Comparison of ENCODE assay signal across 10 mouse cellular contexts in genomic region chr11:69087082-69087481, GRCm38 (mm10). TPM values are rescaled to one million over a fixed set of nuclear protein-coding genes. Genes with fewer than 3 reads are reported as not detected.
DNase-seq lines count a peak whose midpoint lies in the region; ATAC-seq and TF ChIP-seq lines count a peak whose summit lies in the region.
"Had no signal": no experiment of that assay in that cellular context is flagged by ENCODE, and none has a peak within 500 bp of the region (broad histone marks: within the 10 kb centered on the region; RNA-seq: fewer than 3 reads in every experiment).

No protein-coding gene starts in this region.

- H3K4me1 ChIP-seq in midbrain, embryonic 10.5 days = peaks cover 49% of the 10 kb centered on the region
- peaks cover 16% of the 10 kb centered on the region; the same call in 1 of the 2 replicates for H3K4me1 ChIP-seq in midbrain, postnatal 0 days (ENCODE audit: insufficient read depth, low read length)
- H3K4me1 ChIP-seq in forebrain, embryonic 14.5 days (ENCODE audit: control insufficient read depth, insufficient read depth, low read length) = peaks cover 17% of the 10 kb centered on the region

- H3K4me2 ChIP-seq in midbrain, postnatal 0 days (ENCODE audit: low read depth, low read length, poor library complexity, severe bottlenecking) = no peak overlapping the region
- no peak overlapping the region for H3K4me2 ChIP-seq in forebrain, embryonic 14.5 days (ENCODE audit: low read length)

- TF ChIP-seq CTCF in midbrain, postnatal 0 days (IDR thresholded peaks at IDR 0.05) = no peak

- peak; percentile 96 for DNase-seq in heart, adult 11 months
- no peak for DNase-seq in heart, postnatal 14 days
- DNase-seq in midbrain, embryonic 10.5 days (ENCODE audit: low spot score) = no peak
- no peak for DNase-seq in midbrain, postnatal 0 days (ENCODE audit: low spot score)
- no peak for DNase-seq in forebrain, embryonic 14.5 days (ENCODE audit: low spot score)
- DNase-seq in right cerebral cortex, postnatal 10 days (ENCODE audit: low spot score in 2 of 2) = peak; percentile 35 to 47
- no peak for DNase-seq in thymus, postnatal 10 days (ENCODE audit: low spot score in 2 of 2)
- DNase-seq in embryo, embryonic 10 days (ENCODE audit: low spot score) = no peak

- H3K27ac ChIP-seq in midbrain, embryonic 10.5 days (replicated peaks) = peak overlapping the region; percentile 57; the same call in 1 of the 2 replicates
- no peak overlapping the region for H3K27ac ChIP-seq in midbrain, postnatal 0 days (ENCODE audit: low read depth, low read length)
- no peak overlapping the region for H3K27ac ChIP-seq in forebrain, embryonic 14.5 days (ENCODE audit: low read depth, low read length)
- H3K27ac ChIP-seq: heart, adult 2 months; lung, embryonic 15.5 days had no signal

- H3K36me3 ChIP-seq in midbrain, embryonic 10.5 days = peaks cover 27% of the 10 kb centered on the region
- peaks cover 13% of the 10 kb centered on the region; the same call in 1 of the 2 replicates for H3K36me3 ChIP-seq in midbrain, postnatal 0 days (ENCODE audit: insufficient read depth, low read length)
- peaks cover 25% of the 10 kb centered on the region for H3K36me3 ChIP-seq in forebrain, embryonic 14.5 days (ENCODE audit: control insufficient read depth, insufficient read depth, low read length)

- intact Hi-C loops in heart, postnatal 14 days (cut with DNase I) = no loop called here

- H3K9me3 ChIP-seq in midbrain, embryonic 10.5 days (replicated peaks) = no peaks in the 10 kb centered on the region
- H3K9me3 ChIP-seq in midbrain, postnatal 0 days (ENCODE audit: low read length) = no peaks in the 10 kb centered on the region
- no peaks in the 10 kb centered on the region for H3K9me3 ChIP-seq in forebrain, embryonic 14.5 days (replicated peaks; ENCODE audit: control insufficient read depth, low read length)
- H3K9me3 ChIP-seq: lung, embryonic 15.5 days had no signal

- WGBS in midbrain, embryonic 10.5 days = 48% methylated on average over 4 of the region's 4 CpGs
- WGBS in midbrain, postnatal 0 days = 42% methylated on average over 4 of the region's 4 CpGs
- 46% methylated on average over 4 of the region's 4 CpGs for WGBS in forebrain, embryonic 14.5 days

- no peak overlapping the region for H3K9ac ChIP-seq in midbrain, postnatal 0 days (replicated peaks; ENCODE audit: low read length, poor library complexity, severe bottlenecking)
- H3K9ac ChIP-seq in forebrain, embryonic 14.5 days (ENCODE audit: low read length) = 0 out of 2 replicates have a peak overlapping the region, but pooled peaks have one; percentile 13
- H3K9ac ChIP-seq: lung, embryonic 15.5 days had no signal

- no peak for ATAC-seq in midbrain, postnatal 0 days (ENCODE audit: low FRiP score)
- ATAC-seq in forebrain, embryonic 14.5 days = no peak

- H3K27me3 ChIP-seq in midbrain, embryonic 10.5 days (ENCODE audit: low read depth, poor library complexity, severe bottlenecking) = no peaks in the 10 kb centered on the region
- H3K27me3 ChIP-seq in midbrain, postnatal 0 days (ENCODE audit: insufficient read depth, low read length) = no peaks in the 10 kb centered on the region
- no peaks in the 10 kb centered on the region for H3K27me3 ChIP-seq in forebrain, embryonic 14.5 days (replicated peaks; ENCODE audit: control insufficient read depth, insufficient read depth, low read length)
- H3K27me3 ChIP-seq: lung, embryonic 15.5 days had no signal

- H3K4me3 ChIP-seq in midbrain, embryonic 10.5 days = 0 out of 2 replicates have a peak overlapping the region, but pooled peaks have one; percentile 16
- H3K4me3 ChIP-seq in midbrain, postnatal 0 days (ENCODE audit: low read depth, low read length) = no peak overlapping the region
- H3K4me3 ChIP-seq in forebrain, embryonic 14.5 days (ENCODE audit: low read depth, low read length) = no peak overlapping the region
- H3K4me3 ChIP-seq: heart, adult 2 months had no signal

RNA-seq across cellular contexts. Expression of gene Vamp2, which starts 1.2 kb away (rescaled TPM):
- 10 to 100 TPM; 68.8 to 72.6 TPM for total RNA-seq in heart, postnatal 14 days (2021)
- 63.1 and 90.1 TPM in 2 replicates for polyA plus RNA-seq in midbrain, embryonic 10.5 days (2016; fragmentation: Nextera tagmentation; extraction: Ambion mirVana)
- 144 and 157 TPM in 2 replicates for total RNA-seq in midbrain, postnatal 0 days (2014; rRNA removed)
- polyA plus RNA-seq in midbrain, postnatal 0 days (2015; fragmentation: Nextera tagmentation; extraction: Ambion mirVana) = 591 and 600 TPM in 2 replicates
- polyA plus RNA-seq in forebrain, embryonic 14.5 days (2014; fragmentation: Nextera tagmentation; extraction: Ambion mirVana) = 124 and 188 TPM in 2 replicates

RNA-seq across cellular contexts. Expression of gene Per1, which starts 7.9 kb away (rescaled TPM):
- 100 to 1,000 TPM; 100 to 103 TPM for total RNA-seq in heart, postnatal 14 days (2021)
- 6.8 and 7.6 TPM in 2 replicates for polyA plus RNA-seq in midbrain, embryonic 10.5 days (2016; fragmentation: Nextera tagmentation; extraction: Ambion mirVana)
- 28.5 and 47.1 TPM in 2 replicates for total RNA-seq in midbrain, postnatal 0 days (2014; rRNA removed)
- polyA plus RNA-seq in midbrain, postnatal 0 days (2015; fragmentation: Nextera tagmentation; extraction: Ambion mirVana) = 11.8 and 15.4 TPM in 2 replicates
- polyA plus RNA-seq in forebrain, embryonic 14.5 days (2014; fragmentation: Nextera tagmentation; extraction: Ambion mirVana) = 6.8 and 11.6 TPM in 2 replicates

RNA-seq across cellular contexts. Expression of gene Tmem107, which starts 16.5 kb away (rescaled TPM):
- total RNA-seq in heart, postnatal 14 days (2021) = 1 to 10 TPM; 5.2 to 5.4 TPM
- polyA plus RNA-seq in midbrain, embryonic 10.5 days (2016; fragmentation: Nextera tagmentation; extraction: Ambion mirVana) = 63.4 and 64.8 TPM in 2 replicates
- 42.4 and 61.8 TPM in 2 replicates for total RNA-seq in midbrain, postnatal 0 days (2014; rRNA removed)
- 23.8 and 27.8 TPM in 2 replicates for polyA plus RNA-seq in midbrain, postnatal 0 days (2015; fragmentation: Nextera tagmentation; extraction: Ambion mirVana)
- polyA plus RNA-seq in forebrain, embryonic 14.5 days (2014; fragmentation: Nextera tagmentation; extraction: Ambion mirVana) = 45.2 and 49.6 TPM in 2 replicates

RNA-seq across cellular contexts. Expression of gene Borcs6, which starts 27.6 kb away (rescaled TPM):
- 10 to 100 TPM; 15.9 to 16.2 TPM for total RNA-seq in heart, postnatal 14 days (2021)
- 6.9 and 8.7 TPM in 2 replicates for polyA plus RNA-seq in midbrain, embryonic 10.5 days (2016; fragmentation: Nextera tagmentation; extraction: Ambion mirVana)
- 33.3 and 39.0 TPM in 2 replicates for total RNA-seq in midbrain, postnatal 0 days (2014; rRNA removed)
- polyA plus RNA-seq in midbrain, postnatal 0 days (2015; fragmentation: Nextera tagmentation; extraction: Ambion mirVana) = 21.1 and 21.3 TPM in 2 replicates
- polyA plus RNA-seq in forebrain, embryonic 14.5 days (2014; fragmentation: Nextera tagmentation; extraction: Ambion mirVana) = 10.7 and 13.9 TPM in 2 replicates

RNA-seq across cellular contexts. Expression of gene Hes7, which starts 33.1 kb away (rescaled TPM):
- under 1 TPM; 0.14 to 0.32 TPM for total RNA-seq in heart, postnatal 14 days (2021)
- polyA plus RNA-seq in midbrain, embryonic 10.5 days (2016; fragmentation: Nextera tagmentation; extraction: Ambion mirVana) = 0.07 and 0.09 TPM in 2 replicates
- 1.2 and 2.1 TPM in 2 replicates for total RNA-seq in midbrain, postnatal 0 days (2014; rRNA removed)
- 1.7 and 2.0 TPM in 2 replicates for polyA plus RNA-seq in midbrain, postnatal 0 days (2015; fragmentation: Nextera tagmentation; extraction: Ambion mirVana)
- polyA plus RNA-seq in forebrain, embryonic 14.5 days (2014; fragmentation: Nextera tagmentation; extraction: Ambion mirVana) = 0.23 and 0.24 TPM in 2 replicates

Comparison
In these comparisons a context has a peak if more than half of its experiments do, and no peak if none do; other contexts are left out.
1. DNase-seq: peak in heart, adult 11 months (single experiment) and right cerebral cortex, postnatal 10 days (2 of 2); none in heart, postnatal 14 days (0 of 2), midbrain, embryonic 10.5 days (single experiment), midbrain, postnatal 0 days (single experiment), forebrain, embryonic 14.5 days (single experiment), thymus, postnatal 10 days (0 of 2) and embryo, embryonic 10 days (single experiment).